Mouse (Mus musculus): Measurements from ENCODE around the gene Ptgir. TPM values are rescaled to one million over a fixed set of nuclear protein-coding genes. Genes with fewer than 3 reads are reported as not detected.

Ptgir gene
- total and polyA plus RNA-seq, 2 experiments from 2014 or later = 0.11 TPM

DNA sequence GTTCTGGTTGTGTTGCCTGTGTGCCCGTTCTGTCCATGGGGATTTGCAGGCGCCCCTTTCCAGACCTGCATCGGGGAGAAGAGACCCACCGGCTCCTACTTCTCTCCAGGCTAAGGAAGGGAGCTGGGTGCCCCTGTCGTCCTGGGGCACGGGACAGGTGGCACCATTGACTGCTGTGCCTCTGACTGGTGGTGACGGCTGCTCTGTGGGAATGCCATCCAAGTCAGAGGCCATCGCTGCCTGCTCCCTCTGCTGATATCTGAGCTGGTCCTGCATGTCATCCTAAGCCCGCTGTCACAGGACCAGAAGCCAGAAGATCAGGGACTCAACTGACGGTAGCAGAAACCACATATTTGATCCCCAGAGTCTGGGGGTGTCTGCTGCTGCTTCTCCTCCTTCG, 2.6 kb downstream of the Ptgir start:
- Histone ChIP-seq H3K4me2 (ENCODE audit: low read depth, low read length, poor library complexity, severe bottlenecking) (no peak overlapping the region), H3K4me3 (ENCODE audit: low read depth, low read length) (no peak overlapping the region), H3K9ac (replicated peaks; ENCODE audit: low read length, poor library complexity, severe bottlenecking) (no peak overlapping the region), H3K27me3 (ENCODE audit: insufficient read depth, low read length) (no peaks in the 10 kb centered on the region), H3K4me1 (ENCODE audit: insufficient read depth, low read length) (no peaks in the 10 kb centered on the region), H3K36me3 (ENCODE audit: insufficient read depth, low read length) (no peaks in the 10 kb centered on the region; the same call in 1 of the 2 replicates), H3K27ac (ENCODE audit: low read depth, low read length) (no peak overlapping the region), H3K9me3 (ENCODE audit: low read length) (no peaks in the 10 kb centered on the region)
- no peak for TF ChIP-seq CTCF (IDR thresholded peaks at IDR 0.05)
- no peak for DNase-seq (ENCODE audit: low spot score)
- WGBS = 64% methylated on average over 11 of the region's 11 CpGs
- ATAC-seq (ENCODE audit: low FRiP score) = no peak

DNA sequence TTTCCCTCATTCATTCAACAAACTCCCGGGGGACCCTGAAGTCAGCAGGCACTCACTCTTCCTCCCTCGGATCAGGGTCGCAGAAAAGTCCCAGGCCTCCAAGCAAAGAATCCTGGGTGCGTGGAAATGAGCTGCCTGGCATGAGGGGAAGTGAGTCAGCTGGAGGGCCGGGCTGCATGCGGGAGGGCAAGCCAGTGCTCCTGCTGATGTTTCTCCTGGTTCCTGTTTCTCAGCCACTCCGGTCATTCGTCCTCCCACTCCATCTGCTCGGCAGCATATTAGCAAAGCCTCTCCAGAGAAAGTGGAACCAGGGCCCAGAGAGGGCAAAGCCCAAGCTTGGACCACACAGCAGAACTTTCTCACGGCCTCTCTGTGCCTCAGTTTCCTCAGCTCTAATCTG, 3.6 kb downstream of the Ptgir start:
- no peak for DNase-seq (ENCODE audit: low spot score)
- Histone ChIP-seq H3K4me1 (ENCODE audit: insufficient read depth, low read length) (no peaks in the 10 kb centered on the region), H3K4me2 (ENCODE audit: low read depth, low read length, poor library complexity, severe bottlenecking) (no peak overlapping the region), H3K9ac (replicated peaks; ENCODE audit: low read length, poor library complexity, severe bottlenecking) (no peak overlapping the region), H3K27ac (ENCODE audit: low read depth, low read length) (no peak overlapping the region), H3K36me3 (ENCODE audit: insufficient read depth, low read length) (peaks cover 8% of the 10 kb centered on the region), H3K9me3 (ENCODE audit: low read length) (no peaks in the 10 kb centered on the region), H3K27me3 (ENCODE audit: insufficient read depth, low read length) (no peaks in the 10 kb centered on the region), H3K4me3 (ENCODE audit: low read depth, low read length) (no peak overlapping the region)
- ATAC-seq (ENCODE audit: low FRiP score) = no peak
- no peak for TF ChIP-seq CTCF (IDR thresholded peaks at IDR 0.05)
- WGBS = 65% methylated on average over 10 of the region's 10 CpGs

DNA sequence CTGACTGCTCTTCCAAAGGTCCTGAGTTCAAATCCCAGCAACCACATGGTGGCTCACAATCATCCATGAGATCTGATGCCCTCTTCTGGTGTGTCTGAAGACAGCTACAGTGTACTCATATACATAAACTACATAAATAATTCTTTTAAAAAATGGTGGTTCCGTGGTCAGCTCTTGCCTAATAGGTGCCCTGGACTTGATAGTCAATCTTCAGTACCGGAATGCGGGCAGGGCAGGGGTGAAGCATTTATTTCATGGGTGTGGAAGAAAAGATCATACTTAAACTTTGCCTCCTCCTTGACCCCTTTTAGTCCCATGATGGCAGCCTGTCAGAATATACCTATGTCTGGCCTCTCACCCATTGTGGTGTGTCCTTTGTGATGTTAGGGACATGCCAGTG, 5.6 kb downstream of the Ptgir start:
- no peaks in the 10 kb centered on the region for H3K9me3 ChIP-seq (ENCODE audit: low read length)
- no peaks in the 10 kb centered on the region for H3K27me3 ChIP-seq (ENCODE audit: insufficient read depth, low read length)
- H3K27ac ChIP-seq (ENCODE audit: low read depth, low read length) = no peak overlapping the region
- no peak overlapping the region for H3K4me2 ChIP-seq (ENCODE audit: low read depth, low read length, poor library complexity, severe bottlenecking)
- H3K4me3 ChIP-seq (ENCODE audit: low read depth, low read length) = no peak overlapping the region
- peaks cover 26% of the 10 kb centered on the region for H3K36me3 ChIP-seq (ENCODE audit: insufficient read depth, low read length)
- no peak for DNase-seq (ENCODE audit: low spot score)
- H3K9ac ChIP-seq (replicated peaks; ENCODE audit: low read length, poor library complexity, severe bottlenecking) = no peak overlapping the region
- H3K4me1 ChIP-seq (ENCODE audit: insufficient read depth, low read length) = no peaks in the 10 kb centered on the region
- TF ChIP-seq CTCF (IDR thresholded peaks at IDR 0.05) = no peak
- WGBS = 96% methylated on average over 3 of the region's 3 CpGs
- ATAC-seq (ENCODE audit: low FRiP score) = no peak

DNA sequence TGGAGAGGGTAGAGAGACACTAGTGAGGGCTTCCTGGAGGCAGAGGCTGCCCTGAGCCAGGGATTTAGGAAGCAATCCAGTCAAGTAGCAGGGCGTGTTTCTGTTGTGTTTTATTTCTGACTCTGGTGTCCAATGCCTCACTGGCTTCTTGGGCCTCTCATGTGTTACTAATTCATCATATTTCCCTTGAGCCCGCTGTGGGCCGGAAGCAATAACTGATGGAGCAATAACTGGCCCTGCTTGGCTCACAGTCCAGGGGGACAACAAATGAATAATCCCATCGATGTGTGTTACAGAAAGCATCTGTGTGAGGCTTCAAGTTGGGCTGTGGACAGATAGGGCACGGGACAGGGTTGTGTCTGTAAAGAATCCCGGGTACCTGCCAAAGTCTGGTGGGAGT, 6.1 kb downstream of the Ptgir start:
- Histone ChIP-seq H3K27me3 (ENCODE audit: insufficient read depth, low read length) (no peaks in the 10 kb centered on the region), H3K36me3 (ENCODE audit: insufficient read depth, low read length) (peaks cover 31% of the 10 kb centered on the region), H3K4me1 (ENCODE audit: insufficient read depth, low read length) (no peaks in the 10 kb centered on the region), H3K9me3 (ENCODE audit: low read length) (no peaks in the 10 kb centered on the region), H3K27ac (ENCODE audit: low read depth, low read length) (no peak overlapping the region), H3K4me2 (ENCODE audit: low read depth, low read length, poor library complexity, severe bottlenecking) (no peak overlapping the region), H3K4me3 (ENCODE audit: low read depth, low read length) (no peak overlapping the region), H3K9ac (replicated peaks; ENCODE audit: low read length, poor library complexity, severe bottlenecking) (no peak overlapping the region)
- no peak for TF ChIP-seq CTCF (IDR thresholded peaks at IDR 0.05)
- DNase-seq (ENCODE audit: low spot score) (no peak), ATAC-seq (ENCODE audit: low FRiP score) (no peak)
- 71% methylated on average over 6 of the region's 6 CpGs for WGBS

DNA sequence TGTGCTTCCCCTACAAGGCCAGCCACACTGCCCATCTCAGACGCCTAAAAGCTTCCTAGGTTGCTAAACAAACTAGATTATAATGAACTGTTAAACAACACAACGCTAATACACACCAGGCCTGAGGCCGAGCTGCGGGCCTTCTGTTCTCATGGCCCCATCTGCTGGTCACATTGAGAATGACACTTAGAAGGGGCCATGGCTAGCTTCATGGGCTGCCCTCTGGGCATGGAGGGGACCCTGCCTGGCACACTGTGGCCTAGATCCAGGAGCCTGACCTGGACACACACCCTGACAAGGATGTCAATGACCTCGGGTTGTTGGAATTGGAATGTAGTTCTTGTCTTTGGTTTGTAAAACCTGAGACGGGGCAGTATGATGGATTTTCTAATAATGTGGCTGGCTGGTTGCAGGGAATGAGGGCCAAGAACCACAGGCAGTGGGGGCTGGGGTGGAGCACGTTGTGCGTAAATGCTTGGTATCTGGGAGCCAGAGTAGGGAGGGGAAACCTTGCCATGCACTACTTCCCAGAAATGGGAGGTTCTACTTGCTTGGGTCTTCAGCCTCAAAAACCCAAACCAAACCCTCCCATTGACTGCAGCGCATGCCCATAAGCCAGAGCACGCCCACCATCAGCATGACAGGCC, 7.6 kb downstream of the Ptgir start:
- 42% methylated on average over 10 of the region's 10 CpGs for WGBS
- no peaks in the 10 kb centered on the region for H3K27me3 ChIP-seq (ENCODE audit: insufficient read depth, low read length)
- DNase-seq (ENCODE audit: low spot score) (peak; percentile 85), ATAC-seq (ENCODE audit: low FRiP score) (peak; percentile 54; the same call in 1 of the 2 replicates)
- no peaks in the 10 kb centered on the region for H3K4me1 ChIP-seq (ENCODE audit: insufficient read depth, low read length)
- no peaks in the 10 kb centered on the region for H3K9me3 ChIP-seq (ENCODE audit: low read length)
- H3K9ac ChIP-seq (replicated peaks; ENCODE audit: low read length, poor library complexity, severe bottlenecking) = no peak overlapping the region
- peaks cover 44% of the 10 kb centered on the region for H3K36me3 ChIP-seq (ENCODE audit: insufficient read depth, low read length)
- no peak overlapping the region for H3K4me2 ChIP-seq (ENCODE audit: low read depth, low read length, poor library complexity, severe bottlenecking)
- H3K27ac ChIP-seq (ENCODE audit: low read depth, low read length) = 0 out of 2 replicates have a peak overlapping the region, but pooled peaks have one; percentile 12
- peak; percentile 92 for TF ChIP-seq CTCF (IDR thresholded peaks at IDR 0.05)
- H3K4me3 ChIP-seq (ENCODE audit: low read depth, low read length) = no peak overlapping the region

DNA sequence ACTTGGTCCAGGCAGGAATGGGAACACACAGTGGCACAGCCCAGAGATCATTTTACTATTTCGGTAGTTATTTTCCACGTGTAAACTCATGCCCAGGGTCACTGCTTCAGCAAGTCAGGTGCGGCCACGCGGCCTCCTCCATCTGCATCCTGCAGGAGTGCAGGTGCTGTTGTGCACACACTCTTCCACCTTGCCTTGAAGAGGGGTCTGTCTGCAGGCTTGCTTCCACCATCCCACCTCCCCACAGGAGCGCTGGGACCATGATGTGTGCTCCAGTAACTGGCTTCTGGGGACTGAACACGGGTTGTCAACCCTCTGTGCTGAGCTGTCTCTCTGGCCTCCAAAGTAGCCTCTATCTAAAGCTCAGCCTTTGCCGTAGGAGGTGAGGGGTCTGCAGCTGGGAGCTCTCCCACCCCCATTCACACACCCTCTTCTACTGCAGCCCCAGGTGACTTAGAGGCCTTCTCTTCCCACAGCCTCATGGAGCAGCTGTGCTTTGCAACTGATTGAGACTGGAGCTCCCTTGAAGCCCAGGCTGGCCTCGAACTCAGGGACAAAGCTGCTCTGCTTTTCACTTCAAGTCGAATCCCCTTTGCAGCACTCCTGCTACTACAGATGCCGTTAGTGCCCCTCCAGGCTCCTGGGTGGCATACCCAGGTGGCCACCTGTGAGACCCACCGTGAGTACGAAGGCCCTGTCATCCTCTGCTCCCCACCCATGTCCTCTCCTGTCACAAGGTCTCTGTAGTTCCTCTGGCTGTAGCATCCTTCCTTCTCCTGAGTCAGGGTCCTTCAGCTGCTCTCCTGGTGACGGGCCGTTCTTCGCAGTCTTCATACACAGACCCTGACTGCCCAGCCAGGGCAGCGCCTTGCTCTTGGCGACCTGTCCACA, 8.4 kb downstream of the Ptgir start:
- H3K4me3 ChIP-seq (ENCODE audit: low read depth, low read length) = no peak overlapping the region
- H3K27ac ChIP-seq (ENCODE audit: low read depth, low read length) = 0 out of 2 replicates have a peak overlapping the region, but pooled peaks have one; percentile 18
- no peak for TF ChIP-seq CTCF (IDR thresholded peaks at IDR 0.05)
- H3K27me3 ChIP-seq (ENCODE audit: insufficient read depth, low read length) = no peaks in the 10 kb centered on the region
- no peak overlapping the region for H3K4me2 ChIP-seq (ENCODE audit: low read depth, low read length, poor library complexity, severe bottlenecking)
- 0 out of 2 replicates have a peak, but pooled peaks have one; percentile 0 for ATAC-seq (ENCODE audit: low FRiP score)
- H3K4me1 ChIP-seq (ENCODE audit: insufficient read depth, low read length) = 0 out of 2 replicates have a peak, but pooled peaks cover 4% of the 10 kb centered on the region
- no peak overlapping the region for H3K9ac ChIP-seq (replicated peaks; ENCODE audit: low read length, poor library complexity, severe bottlenecking)
- H3K36me3 ChIP-seq (ENCODE audit: insufficient read depth, low read length) = peaks cover 47% of the 10 kb centered on the region
- DNase-seq (ENCODE audit: low spot score) = no peak
- H3K9me3 ChIP-seq (ENCODE audit: low read length) = no peaks in the 10 kb centered on the region
- WGBS = 87% methylated on average over 18 of the region's 18 CpGs

Measured in midbrain, postnatal 0 days (tissue).